Mouse (Mus musculus): ENCODE measurements at regions not wholly inside any gene's neighbourhood (a gene's known extent, or its start where the extent isn't known, plus 50 kb on each side); places are given as distances from the start of the nearest gene placed in this dataset.

GRCm38 (mm10) chr3:57910020-57910419 lies 62.1 kb upstream of the Pfn2 start:
- in situ Hi-C loops (cut with MboI, MseI) = no loop called here

- in situ Hi-C loops (cut with MboI, MseI) = no loop called here
Observed at GRCm38 (mm10) chr3:57911831-57912596, 64.1 kb upstream of the Pfn2 start.

- in situ Hi-C loops (cut with MboI, MseI) = no loop called here
Observed at GRCm38 (mm10) chr3:57912650-57913343, 64.9 kb upstream of the Pfn2 start.

- in situ Hi-C loops (cut with MboI, MseI) = no loop called here
Observed at GRCm38 (mm10) chr3:57914687-57915086, 66.8 kb upstream of the Pfn2 start.

GRCm38 (mm10) chr3:57918913-57919312 lies 71.0 kb upstream of the Pfn2 start:
- in situ Hi-C loops (cut with MboI, MseI) = no loop called here

- in situ Hi-C loops (cut with MboI, MseI) = no loop called here
Observed at GRCm38 (mm10) chr3:57919390-57920089, 71.7 kb upstream of the Pfn2 start.

- in situ Hi-C loops (cut with MboI, MseI) = no loop called here
Observed at GRCm38 (mm10) chr3:57920090-57920432, 72.2 kb upstream of the Pfn2 start.

GRCm38 (mm10) chr3:57921071-57921882 lies 73.4 kb upstream of the Pfn2 start:
- in situ Hi-C loops (cut with MboI, MseI) = no loop called here

GRCm38 (mm10) chr3:57923061-57923460 lies 75.2 kb upstream of the Pfn2 start:
- in situ Hi-C loops (cut with MboI, MseI) = no loop called here

GRCm38 (mm10) chr3:57932657-57933539 lies 85.0 kb upstream of the Pfn2 start:
- in situ Hi-C loops (cut with MboI, MseI) = no loop called here

- in situ Hi-C loops (cut with MboI, MseI) = no loop called here
Observed at GRCm38 (mm10) chr3:57935042-57935610, 87.2 kb upstream of the Pfn2 start.

- in situ Hi-C loops (cut with MboI, MseI) = no loop called here
Observed at GRCm38 (mm10) chr3:57940504-57941381, 92.9 kb upstream of the Pfn2 start.

GRCm38 (mm10) chr3:57944698-57945097 lies 96.8 kb upstream of the Pfn2 start:
- in situ Hi-C loops (cut with MboI, MseI) = no loop called here

GRCm38 (mm10) chr3:57945765-57946164 lies 97.9 kb upstream of the Pfn2 start:
- in situ Hi-C loops (cut with MboI, MseI) = no loop called here

- in situ Hi-C loops (cut with MboI, MseI) = no loop called here
Observed at GRCm38 (mm10) chr3:57947331-57947730, 99.5 kb upstream of the Pfn2 start.

GRCm38 (mm10) chr3:57948720-57949119 lies 100.8 kb upstream of the Pfn2 start:
- in situ Hi-C loops (cut with MboI, MseI) = no loop called here

- in situ Hi-C loops (cut with MboI, MseI) = no loop called here
Observed at GRCm38 (mm10) chr3:57950431-57951331, 102.8 kb upstream of the Pfn2 start.

GRCm38 (mm10) chr3:57951438-57951837 lies 103.6 kb upstream of the Pfn2 start:
- in situ Hi-C loops (cut with MboI, MseI) = no loop called here
